22 mouse cellular contexts compared by ENCODE assay signal in genomic region chr14:122582491-122583077, GRCm38 (mm10). TPM values are rescaled to one million over a fixed set of nuclear protein-coding genes. Genes with fewer than 3 reads are reported as not detected.
DNase-seq lines count a peak whose midpoint lies in the region; ATAC-seq lines count a peak whose summit lies in the region.
"Had no signal": no experiment of that assay in that cellular context is flagged by ENCODE, and none has a peak within 500 bp of the region (broad histone marks: within the 10 kb centered on the region; RNA-seq: fewer than 3 reads in every experiment).

No protein-coding gene starts in this region.

- peak overlapping the region; percentile 13; the same call in 1 of the 2 replicates for H3K4me2 ChIP-seq in forebrain, embryonic 12.5 days
- no peak overlapping the region for H3K4me2 ChIP-seq in forebrain, embryonic 16.5 days (ENCODE audit: low read length)
- H3K4me2 ChIP-seq: embryonic facial prominence, embryonic 13.5 days; heart, embryonic 11.5 days; heart, embryonic 15.5 days; hindbrain, embryonic 14.5 days had no signal

- no peak overlapping the region for H3K4me3 ChIP-seq in forebrain, embryonic 12.5 days (replicated peaks)
- no peak overlapping the region for H3K4me3 ChIP-seq in forebrain, embryonic 16.5 days (replicated peaks; ENCODE audit: low read length)
- H3K4me3 ChIP-seq: embryonic facial prominence, embryonic 13.5 days; heart, adult 2 months; heart, embryonic 15.5 days had no signal

- WGBS in forebrain, embryonic 12.5 days: 27% methylated on average over 7 of the region's 7 CpGs
- WGBS in forebrain, embryonic 16.5 days: 19% methylated on average over 7 of the region's 7 CpGs

- 0 out of 2 replicates have a peak, but pooled peaks cover 4% of the 10 kb centered on the region for H3K9me3 ChIP-seq in forebrain, embryonic 12.5 days
- H3K9me3 ChIP-seq in forebrain, embryonic 16.5 days (ENCODE audit: control insufficient read depth, low read length): no peaks in the 10 kb centered on the region; the same call in 1 of the 2 replicates
- H3K9me3 ChIP-seq: embryonic facial prominence, embryonic 13.5 days; heart, embryonic 15.5 days had no signal

- ATAC-seq in forebrain, embryonic 12.5 days (ENCODE audit: low FRiP score): peak; percentile 55; the same call in 1 of the 2 replicates
- no peak for ATAC-seq in forebrain, embryonic 16.5 days
- ATAC-seq: CD4-positive, CD25-positive, alpha-beta regulatory T cell, adult 4 months; intestine, embryonic 16.5 days had no signal

- no peak overlapping the region for H3K9ac ChIP-seq in forebrain, embryonic 12.5 days
- no peak overlapping the region for H3K9ac ChIP-seq in forebrain, embryonic 16.5 days (replicated peaks; ENCODE audit: low read depth, low read length)
- H3K9ac ChIP-seq: embryonic facial prominence, embryonic 13.5 days; heart, embryonic 15.5 days; hindbrain, embryonic 14.5 days had no signal

- DNase-seq in embryo, embryonic 11 days: peak; percentile 27
- DNase-seq in embryo, embryonic 10.5 days (ENCODE audit: low spot score): no peak
- peak; percentile 61 for DNase-seq in hindlimb bud, embryonic 11.5 days (ENCODE audit: extremely low spot score, low read depth, low spot score)
- DNase-seq in cerebellum, adult 11-12 months: no peak
- DNase-seq in thymus, postnatal 25 days: no peak
- DNase-seq: adrenal gland, adult 8-10 months; adrenal gland, postnatal 36 days; B cell, adult 2 months; cerebellum, adult 11 months; cerebellum, adult 9-10 months; cerebellum, postnatal 25 days; gastrocnemius, postnatal 14 days; heart, adult 2 months; heart, postnatal 14 days had no signal

- no peaks in the 10 kb centered on the region for H3K27me3 ChIP-seq in forebrain, embryonic 12.5 days
- no peaks in the 10 kb centered on the region for H3K27me3 ChIP-seq in forebrain, embryonic 16.5 days (replicated peaks; ENCODE audit: control insufficient read depth, insufficient read depth, low read length)
- H3K27me3 ChIP-seq: embryonic facial prominence, embryonic 13.5 days; heart, embryonic 15.5 days had no signal

- H3K36me3 ChIP-seq in forebrain, embryonic 12.5 days (replicated peaks): peaks cover 5% of the 10 kb centered on the region; the same call in 1 of the 2 replicates
- H3K36me3 ChIP-seq in forebrain, embryonic 16.5 days (ENCODE audit: control insufficient read depth, insufficient read depth): no peaks in the 10 kb centered on the region
- H3K36me3 ChIP-seq: embryonic facial prominence, embryonic 13.5 days; heart, embryonic 15.5 days had no signal

- H3K4me1 ChIP-seq in forebrain, embryonic 12.5 days: peaks cover 11% of the 10 kb centered on the region
- H3K4me1 ChIP-seq in forebrain, embryonic 16.5 days (replicated peaks; ENCODE audit: control insufficient read depth, insufficient read depth, low read length): no peaks in the 10 kb centered on the region
- H3K4me1 ChIP-seq: embryonic facial prominence, embryonic 13.5 days; heart, embryonic 15.5 days had no signal

- H3K27ac ChIP-seq in forebrain, embryonic 12.5 days: peak overlapping the region; percentile 67
- no peak overlapping the region for H3K27ac ChIP-seq in forebrain, embryonic 16.5 days (ENCODE audit: low read length)
- H3K27ac ChIP-seq: embryonic facial prominence, embryonic 13.5 days; heart, adult 2 months; heart, embryonic 15.5 days; hindbrain, embryonic 14.5 days had no signal

RNA-seq across cellular contexts. Expression of gene Pcca, which starts 48.5 kb away (rescaled TPM):
- 34.7 and 38.6 TPM in 2 replicates for polyA plus RNA-seq in forebrain, embryonic 12.5 days (2016; fragmentation: Nextera tagmentation; extraction: Ambion mirVana)
- 22.8 and 25.3 TPM in 2 replicates for polyA plus RNA-seq in forebrain, embryonic 16.5 days (2015; fragmentation: Nextera tagmentation; extraction: Ambion mirVana)

Comparison
In these comparisons a context has a peak if more than half of its experiments do, and no peak if none do; other contexts are left out.
1. DNase-seq: peak in embryo, embryonic 11 days (single experiment) and hindlimb bud, embryonic 11.5 days (single experiment); none in embryo, embryonic 10.5 days (single experiment), cerebellum, adult 11-12 months (single experiment) and thymus, postnatal 25 days (single experiment).